Mouse (Mus musculus) small intestine, adult 2 months (tissue): ENCODE data around the gene Rtp4. TPM values are rescaled to one million over a fixed set of nuclear protein-coding genes. Genes with fewer than 3 reads are reported as not detected.
A peak's percentile ranks its signal among the peaks of the same experiment; 100 is the strongest.

ENCODE experiments used
- H3K27ac ChIP-seq: fragments of 200-500 bp; 2 replicates; pipeline ENCODE4 v1.5.1; 2012; ENCODE audit warnings: low read depth, low read length, control low read depth, inconsistent platforms; ENCODE audit not compliant: insufficient read depth
- H3K27me3 ChIP-seq: fragments of 200-500 bp; 2 replicates; pipeline ENCODE4 v1.6.1; 2012; ENCODE audit warnings: mild to moderate bottlenecking, moderate library complexity, low read length, inconsistent platforms; ENCODE audit not compliant: control insufficient read depth, insufficient read depth
- H3K36me3 ChIP-seq: fragments of 200-500 bp; 2 replicates; pipeline ENCODE4 v1.6.1; 2012; ENCODE audit warnings: mild to moderate bottlenecking, low read length, control low read depth, inconsistent platforms; ENCODE audit not compliant: control insufficient read depth, insufficient read depth
- H3K4me1 ChIP-seq: fragments of 200-500 bp; 2 replicates; pipeline ENCODE4 v1.6.1; 2012; ENCODE audit warnings: low read length, inconsistent platforms, mixed read lengths; ENCODE audit not compliant: control insufficient read depth, insufficient read depth, insufficient read length
- H3K4me3 ChIP-seq: fragments of 200-500 bp; 2 replicates; pipeline ENCODE4 v1.5.1; 2012; ENCODE audit warnings: low read depth, mild to moderate bottlenecking, control low read depth, inconsistent platforms, low read length, moderate library complexity
- CTCF ChIP-seq: fragments of 200-500 bp; IDR thresholded peaks from 2 replicates; pipeline ENCODE4 v1.5.1; 2012; ENCODE audit warnings: low read depth, mild to moderate bottlenecking, control low read depth, inconsistent platforms, low read length, moderate library complexity, mixed read lengths; ENCODE audit not compliant: insufficient replicate concordance, insufficient read length; ENCODE audit errors: extremely low read depth
- POLR2A ChIP-seq: fragments of 200-500 bp; IDR thresholded peaks from 2 replicates; pipeline ENCODE4 v1.6.1; 2012; ENCODE audit warnings: low read depth, mild to moderate bottlenecking, control low read depth, inconsistent platforms, low read length, moderate library complexity
- WGBS: fragments of 180-500 bp; shearing (Covaris S2); methylation state at CpG from one replicate; pipeline ENCODE4 v1.1.7; 2018; 5-methylcytosine and 5-hydroxymethylcytosine counted together
- polyA plus RNA-seq: library from polyadenylated mRNA; depleted of rRNA; stranded (reverse); fragments of >200 nt; gene quantifications from 2 replicates; pipeline ENCODE4 v1.2.3, GENCODE M21; 2012; rRNA removed

The Rtp4 gene
- polyA plus RNA-seq, 1 experiment: 43.3 TPM

DNA sequence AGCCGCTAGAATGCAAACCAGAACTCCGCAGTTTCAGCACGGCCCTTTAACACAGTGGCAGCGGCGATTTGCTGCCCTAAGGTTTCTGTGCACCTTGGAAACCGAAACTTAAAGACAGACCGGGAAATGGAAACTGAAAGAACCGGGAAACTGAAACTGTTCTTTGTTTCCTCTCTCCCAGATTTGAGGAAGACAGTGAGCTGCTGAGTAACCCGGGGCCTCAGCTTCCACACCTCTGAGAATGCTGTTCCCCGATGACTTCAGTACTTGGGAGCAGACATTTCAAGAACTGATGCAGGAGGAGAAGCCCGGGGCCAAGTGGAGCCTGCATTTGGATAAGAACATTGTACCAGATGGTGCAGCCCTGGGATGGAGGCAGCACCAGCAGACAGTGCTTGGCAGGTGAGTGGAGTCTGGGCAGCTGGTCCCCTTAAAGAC is 89.7 kb downstream of the Rtp4 start:
- H3K36me3 ChIP-seq: peaks cover 15% of the 10 kb centered on the region; the same call in 1 of the 2 replicates
- peak overlapping the region; percentile 84 for H3K27ac ChIP-seq
- no peaks in the 10 kb centered on the region for H3K27me3 ChIP-seq
- no peak for TF ChIP-seq CTCF
- TF ChIP-seq POLR2A: peak; percentile 74; the same call in 1 of the 2 replicates
- peak overlapping the region; percentile 83 for H3K4me3 ChIP-seq
- WGBS: 2% methylated on average over 11 of the region's 11 CpGs
- peaks cover 12% of the 10 kb centered on the region; the same call in 1 of the 2 replicates for H3K4me1 ChIP-seq

- WGBS: 78% methylated on average over 4 of the region's 4 CpGs
- TF ChIP-seq CTCF: no peak
- no peak for TF ChIP-seq POLR2A
- Histone ChIP-seq H3K4me3 (no peak overlapping the region), H3K27me3 (no peaks in the 10 kb centered on the region), H3K4me1 (no peaks in the 10 kb centered on the region), H3K36me3 (no peaks in the 10 kb centered on the region), H3K27ac (no peak overlapping the region)
Observed at GRCm38 (mm10) chr16:23624205-23624604, 104.1 kb downstream of the Rtp4 start.

GRCm38 (mm10) chr16:23631531-23631930 is 111.4 kb downstream of the Rtp4 start:
- TF ChIP-seq CTCF (no peak), POLR2A (no peak)
- Histone ChIP-seq H3K27ac (no peak overlapping the region), H3K4me3 (no peak overlapping the region), H3K27me3 (no peaks in the 10 kb centered on the region), H3K36me3 (no peaks in the 10 kb centered on the region), H3K4me1 (no peaks in the 10 kb centered on the region)
- WGBS: 61% methylated on average over 2 of the region's 2 CpGs

DNA sequence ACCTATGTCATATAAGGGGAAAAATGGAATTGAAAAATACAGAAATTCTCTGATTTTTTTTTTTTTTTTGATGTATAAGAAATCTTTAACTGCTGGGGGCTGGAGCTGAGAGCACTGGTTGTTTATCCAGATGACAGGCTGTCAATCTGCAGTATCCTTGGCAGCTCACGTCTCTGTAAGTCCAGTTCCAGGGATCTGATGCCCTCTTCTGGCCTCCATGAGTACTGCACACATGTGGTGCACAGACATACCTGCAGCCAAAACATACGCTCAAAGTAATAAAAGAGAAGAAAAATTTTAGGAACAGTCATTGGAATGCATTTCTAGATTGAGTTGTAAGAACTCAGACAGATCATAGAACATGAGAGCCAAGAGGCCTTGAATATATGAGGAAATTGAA is 112.6 kb downstream of the Rtp4 start:
- no peak overlapping the region for H3K4me3 ChIP-seq
- peak; percentile 33; the same call in 1 of the 2 replicates for TF ChIP-seq CTCF
- no peak for TF ChIP-seq POLR2A
- no peaks in the 10 kb centered on the region for H3K36me3 ChIP-seq
- WGBS: 64% methylated on average over 2 of the region's 2 CpGs
- no peaks in the 10 kb centered on the region for H3K4me1 ChIP-seq
- no peaks in the 10 kb centered on the region for H3K27me3 ChIP-seq
- H3K27ac ChIP-seq: no peak overlapping the region

GRCm38 (mm10) chr16:23653028-23653427 is 132.9 kb downstream of the Rtp4 start:
- Histone ChIP-seq H3K27ac (no peak overlapping the region), H3K4me1 (no peaks in the 10 kb centered on the region), H3K4me3 (no peak overlapping the region), H3K27me3 (no peaks in the 10 kb centered on the region), H3K36me3 (no peaks in the 10 kb centered on the region)
- no peak for TF ChIP-seq CTCF
- no peak for TF ChIP-seq POLR2A
- WGBS: 91% methylated on average over 5 of the region's 5 CpGs

- no peak overlapping the region for H3K4me3 ChIP-seq
- WGBS: 58% methylated on average over 4 of the region's 4 CpGs
- H3K36me3 ChIP-seq: no peaks in the 10 kb centered on the region
- no peak overlapping the region for H3K27ac ChIP-seq
- no peak for TF ChIP-seq POLR2A
- TF ChIP-seq CTCF: no peak
- H3K4me1 ChIP-seq: no peaks in the 10 kb centered on the region
- H3K27me3 ChIP-seq: no peaks in the 10 kb centered on the region
Observed at GRCm38 (mm10) chr16:23653479-23653878, 133.4 kb downstream of the Rtp4 start.

DNA sequence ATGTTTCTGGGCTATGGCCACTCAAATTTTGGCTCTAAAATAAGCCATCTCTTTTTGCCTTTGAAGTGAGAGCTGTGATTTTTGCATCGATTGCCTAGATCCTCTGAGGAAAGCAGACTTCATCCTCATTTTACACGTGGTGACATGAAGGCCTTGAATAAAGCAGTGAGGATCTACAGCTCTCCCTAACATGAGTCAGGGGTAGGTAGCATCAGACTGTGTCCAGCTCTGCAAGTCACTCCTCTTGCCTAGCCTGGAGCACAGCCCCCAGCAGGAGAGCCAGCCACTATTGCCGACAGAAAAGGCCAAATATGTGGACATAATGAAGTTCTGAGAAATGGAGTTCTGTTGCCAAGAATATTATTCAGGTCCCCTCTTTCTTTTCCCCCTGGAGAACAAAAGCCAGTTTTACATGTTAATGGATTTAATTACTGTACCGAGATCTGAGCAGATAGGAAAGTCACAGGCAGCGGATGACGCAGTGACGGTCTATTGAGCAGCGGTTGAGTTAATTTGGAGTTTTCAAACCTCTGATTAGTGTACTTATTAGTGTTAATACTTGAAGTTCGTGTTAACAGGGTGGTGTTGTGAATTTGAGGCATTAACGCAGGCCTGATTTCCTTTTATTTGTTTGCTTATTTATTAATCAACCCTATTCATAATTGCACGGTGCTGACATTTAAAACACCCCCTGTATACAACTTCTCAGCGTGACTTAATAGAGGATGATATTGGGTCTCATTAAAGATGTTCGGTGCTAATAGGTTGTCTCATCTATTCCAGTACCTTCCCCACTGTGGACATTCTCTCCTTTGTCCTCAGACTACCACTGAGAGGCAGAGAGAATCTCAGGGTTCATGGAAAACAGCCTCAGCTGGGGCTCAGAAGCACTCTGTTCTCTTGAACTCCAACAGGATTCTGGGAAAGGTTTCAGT is 139.8 kb downstream of the Rtp4 start:
- Histone ChIP-seq H3K36me3 (no peaks in the 10 kb centered on the region), H3K27ac (no peak overlapping the region), H3K27me3 (no peaks in the 10 kb centered on the region), H3K4me1 (no peaks in the 10 kb centered on the region), H3K4me3 (no peak overlapping the region)
- no peak for TF ChIP-seq CTCF
- no peak for TF ChIP-seq POLR2A
- WGBS: 83% methylated on average over 13 of the region's 13 CpGs

Other genes starting within 250 kb of the Rtp4 start
- gene Rtp1, start 91.2 kb upstream of the Rtp4 start, polyA plus RNA-seq: not detected in 2 replicates
- gene Masp1, start 524 bp downstream of the Rtp4 start, polyA plus RNA-seq: 0.37 and 0.53 TPM in 2 replicates